In the genomic region with DNA sequence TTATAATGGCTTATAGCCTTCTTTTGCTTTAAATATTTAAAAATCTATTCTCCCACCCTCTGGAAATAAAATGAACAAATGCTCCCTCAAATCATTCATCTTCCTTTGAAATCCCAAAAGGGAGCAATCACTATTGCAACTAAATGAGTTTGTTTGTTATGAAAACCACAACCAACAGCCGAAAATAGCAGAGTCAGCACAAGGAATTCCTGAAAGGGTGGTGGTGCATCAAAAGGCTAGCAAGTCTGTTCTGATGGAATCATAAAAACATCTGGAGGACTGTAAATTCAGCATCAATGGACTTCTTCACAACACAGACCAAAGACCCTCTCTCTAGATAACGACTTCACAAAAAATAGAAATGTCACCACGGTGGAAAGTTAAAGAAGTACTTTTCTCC, we compare ENCODE assay signal across 1 mouse cellular context.
A peak's percentile ranks its signal among the peaks of the same experiment; 100 is the strongest.
TF ChIP-seq lines count a peak whose summit lies in the region.

No protein-coding gene starts in this region.

TF ChIP-seq in CH12.LX, 34 proteins besides CTCF, POLR2A, EP300 and RAD21:
- 0 out of 2 replicates have a peak, but pooled peaks have one; percentile 18 for TF ChIP-seq MAFK (IDR thresholded peaks at IDR 0.05; ENCODE audit: insufficient replicate concordance, low read length)
- no peak for TF ChIP-seq IRF4 (IDR thresholded peaks at IDR 0.05; ENCODE audit: low read depth, low read length)
- no peak for TF ChIP-seq TCF12 (IDR thresholded peaks at IDR 0.05; ENCODE audit: low read depth, low read length)
- TF ChIP-seq MAX (IDR thresholded peaks at IDR 0.05; ENCODE audit: low read length), result no peak
- TF ChIP-seq ZKSCAN1 (IDR thresholded peaks at IDR 0.05; ENCODE audit: borderline replicate concordance, low read depth, low read length), result no peak
- no peak for TF ChIP-seq USF2 (conservative IDR thresholded peaks at IDR 0.05; ENCODE audit: low read depth, low read length)
TF ChIP-seq in CH12.LX: peak in this region for 1.
